Mouse (Mus musculus) gastrocnemius, postnatal 36 days (tissue): ENCODE data around the gene Zfp963. TPM values are rescaled to one million over a fixed set of nuclear protein-coding genes. Genes with fewer than 3 reads are reported as not detected.

Experiments used
- DNase-seq, 2 experiments: peaks; one replicate each; pipeline ENCODE4 v3.0.0; 2022
- intact Hi-C: fragments of 180-260 bp; cut with DNase I; formaldehyde crosslinking; loops from one replicate; pipeline ENCODE4 v1.15.1; 2025
- long read RNA-seq, 2 experiments: library from polyadenylated mRNA; stranded (forward); transcript quantifications; one replicate each; pipeline ENCODE4 v2.0.0; 2021
- total RNA-seq, 2 experiments: library from RNA; stranded (reverse); gene quantifications; 2 replicates each; pipeline ENCODE4 v1.2.3; 2021

The Zfp963 gene
- 1 to 10 TPM; 2.9 to 3.0 TPM for total RNA-seq
- long read RNA-seq, experiment 1, transcript Zfp963-201 (4 exons, 2,291 nt) = major isoform, 6 of 6 reads
- long read RNA-seq, experiment 1, partial matches to known transcripts = 0 of 6 reads
- long read RNA-seq, experiment 1, other reads (novel, unspliced or antisense) = 0 of 6 reads
- long read RNA-seq, experiment 2, partial matches to known transcripts = 0 of 2 reads
- long read RNA-seq, experiment 2, other reads (novel, unspliced or antisense) = 0 of 2 reads

DNA sequence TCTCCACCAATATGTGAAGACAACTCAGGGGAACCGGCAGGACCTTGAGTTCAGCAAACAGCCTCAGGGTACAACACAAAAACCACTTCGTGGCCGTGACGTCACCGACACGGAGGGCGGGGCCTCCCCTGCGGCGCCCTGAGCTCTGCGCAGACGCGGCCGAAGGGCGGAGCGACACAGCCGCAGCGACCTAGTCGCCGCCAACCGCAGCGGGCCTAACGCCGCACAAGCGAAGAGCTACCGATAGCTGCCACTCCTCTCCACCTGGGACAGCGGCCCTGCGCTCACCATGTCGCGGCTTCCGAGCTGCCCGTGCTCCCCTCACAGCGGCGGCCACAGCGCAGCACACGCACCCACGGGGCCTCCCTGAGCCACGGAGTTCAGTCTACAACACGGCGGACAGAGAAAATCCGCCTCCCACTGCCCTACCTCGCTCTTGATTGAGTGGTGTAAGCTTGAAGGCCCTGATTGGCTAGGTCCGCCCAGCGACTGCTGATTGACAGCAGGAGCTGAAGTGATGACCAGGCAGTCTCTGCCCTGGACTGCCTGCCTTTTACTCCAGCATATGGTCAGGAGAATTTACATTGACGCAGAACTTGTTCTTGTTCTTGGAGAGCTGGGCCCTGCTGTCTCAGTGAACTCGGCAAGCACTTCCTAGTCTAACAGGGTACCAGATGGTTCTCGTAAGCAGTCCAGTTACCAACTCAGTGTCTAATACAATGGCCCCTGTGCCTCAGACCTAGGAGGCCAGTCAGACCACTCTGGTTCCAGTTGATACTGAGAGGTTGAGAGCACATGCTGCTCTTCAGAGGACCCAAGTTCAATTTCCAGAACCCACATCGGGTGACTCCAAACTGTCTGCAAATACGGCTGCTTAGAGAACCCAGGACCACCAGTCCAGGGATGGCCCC is at the start of gene Zfp963:
Gene Zfp963 (minus strand): TSS at position 427 of the 911 bp plus-strand sequence.
- DNase-seq = peak; percentile 89 to 96
- intact Hi-C loops = loop anchor here (1.0 kb wide), 1 partner anchor 33 kb away; no protein-coding TSS in a partner anchor

- intact Hi-C loops = loop anchor here (10.0 kb wide), 1 partner anchor 144 kb away; the partner anchor contains the start of gene Zfp964
- DNase-seq = peak in 1 of 2 experiments; percentile 10
Measured at GRCm38 (mm10) chr8:69799261-69799660, 49.5 kb upstream of the Zfp963 start.

- DNase-seq = peak in 1 of 2 experiments; percentile 11
- intact Hi-C loops = loop anchor here (10.0 kb wide), 1 partner anchor 143 kb away; the partner anchor contains the start of gene Zfp964
Measured at GRCm38 (mm10) chr8:69797661-69798060, 47.9 kb upstream of the Zfp963 start.

GRCm38 (mm10) chr8:69796721-69797345 is 47.1 kb upstream of the Zfp963 start:
- intact Hi-C loops = loop anchor here (10.0 kb wide), 1 partner anchor 142 kb away; the partner anchor contains the start of gene Zfp964

GRCm38 (mm10) chr8:69794901-69795300 is 45.1 kb upstream of the Zfp963 start:
- intact Hi-C loops = loop anchor here (10.0 kb wide), 1 partner anchor 140 kb away; the partner anchor contains the start of gene Zfp964
- DNase-seq = no peak

More at GRCm38 (mm10) chr8:69796721-69797345, 47.1 kb upstream of the Zfp963 start:
- peak in 1 of 2 experiments; percentile 8 for DNase-seq

DNA sequence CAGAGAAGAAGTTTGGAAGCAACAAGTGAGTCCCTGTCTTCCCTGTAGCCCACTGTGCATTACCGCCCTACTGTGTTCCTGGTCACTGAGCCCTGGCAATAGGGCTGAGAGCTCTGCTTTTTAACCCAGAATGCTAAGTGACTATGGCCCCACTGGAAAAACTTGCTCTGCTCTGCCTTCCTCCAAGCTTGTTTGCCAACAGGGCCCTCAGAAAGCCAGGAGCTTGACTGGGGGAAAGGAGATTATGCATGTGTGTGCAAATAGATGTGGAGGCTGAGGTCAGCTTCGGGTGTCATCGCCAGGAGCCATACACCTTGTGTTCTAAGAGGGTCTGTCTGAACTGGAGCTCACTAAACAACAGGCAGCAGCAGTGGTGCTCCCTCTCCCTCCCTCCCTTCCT is 44.3 kb upstream of the Zfp963 start:
- peak in 1 of 2 experiments; percentile 7 for DNase-seq
- intact Hi-C loops = loop anchor here (10.0 kb wide), 1 partner anchor 139 kb away; the partner anchor contains the start of gene Zfp964

DNA sequence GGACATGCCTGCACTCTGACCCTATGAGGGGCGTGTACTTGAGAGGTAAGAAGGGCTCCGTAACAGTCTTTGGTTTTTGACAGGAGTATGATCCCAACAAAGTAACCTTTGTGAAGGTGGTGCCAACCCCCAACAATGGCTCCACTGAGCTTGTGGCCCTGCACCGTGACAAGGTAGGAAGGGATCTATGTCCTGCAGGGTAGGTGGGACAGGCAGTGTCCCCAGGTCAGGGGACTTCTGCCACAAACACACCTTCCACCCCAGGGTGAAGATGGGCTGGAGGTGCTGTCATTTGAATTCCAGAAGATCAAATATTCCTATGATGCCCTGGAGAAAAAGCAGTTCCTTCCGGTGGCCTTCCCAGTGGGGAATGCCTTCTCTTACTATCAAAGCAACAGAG is 43.9 kb upstream of the Zfp963 start:
- DNase-seq = no peak
- intact Hi-C loops = loop anchor here (10.0 kb wide), 1 partner anchor 139 kb away; the partner anchor contains the start of gene Zfp964

GRCm38 (mm10) chr8:69791415-69792068 is 41.8 kb upstream of the Zfp963 start:
- intact Hi-C loops = loop anchor here (10.0 kb wide), 1 partner anchor 137 kb away; the partner anchor contains the start of gene Zfp964
- no peak for DNase-seq

DNA sequence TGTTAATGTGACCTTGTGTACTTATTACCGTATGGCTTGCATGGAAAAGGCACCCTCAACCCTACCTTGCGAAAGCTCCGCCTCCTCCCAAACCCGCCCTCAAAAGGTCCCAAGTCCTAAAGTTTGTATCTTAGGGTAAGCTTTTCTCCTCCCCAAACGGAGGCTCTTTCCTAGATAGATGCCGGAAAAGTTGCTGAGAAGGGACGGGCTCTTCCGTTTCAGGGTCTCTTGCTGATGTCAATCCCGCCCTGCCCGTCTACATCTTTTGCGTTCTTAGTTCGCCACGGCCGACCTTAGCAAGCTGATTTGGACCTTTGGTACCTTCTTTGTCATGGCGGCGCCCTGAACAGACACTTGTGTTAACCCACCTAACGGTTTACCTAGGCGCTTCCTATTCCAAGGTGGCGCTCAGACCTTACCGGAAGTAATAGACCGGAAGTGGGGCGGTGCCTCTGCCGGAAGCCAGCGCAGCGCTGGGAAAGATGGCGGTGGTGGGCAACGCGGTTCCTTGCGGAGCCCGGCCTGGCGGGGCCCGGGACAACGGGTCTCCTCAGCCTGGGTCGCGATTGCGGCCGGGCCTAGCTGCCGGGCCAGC is 41.1 kb upstream of the Zfp963 start, which contains the start of the genes Atp13a1 and Zfp866:
Gene Atp13a1 (plus strand): TSS at position 391 of the 595 bp plus-strand sequence.
Gene Zfp866 (minus strand): TSS at position 406 of the 595 bp plus-strand sequence.
- intact Hi-C loops = loop anchor here (10.0 kb wide), 1 partner anchor 136 kb away; the partner anchor contains the start of gene Zfp964
- DNase-seq = peak; percentile 76 to 85

GRCm38 (mm10) chr8:69790364-69790763 is 40.6 kb upstream of the Zfp963 start:
- intact Hi-C loops = loop anchor here (10.0 kb wide), 1 partner anchor 136 kb away; the partner anchor contains the start of gene Zfp964
- peak in 1 of 2 experiments; percentile 8 for DNase-seq

- intact Hi-C loops = loop anchor here (10.0 kb wide), 1 partner anchor 135 kb away; the partner anchor contains the start of gene Zfp964
- DNase-seq = no peak
Measured at GRCm38 (mm10) chr8:69789731-69790130, 40.0 kb upstream of the Zfp963 start.

GRCm38 (mm10) chr8:69789105-69789504 is 39.3 kb upstream of the Zfp963 start:
- intact Hi-C loops = no loop called here

GRCm38 (mm10) chr8:69777111-69777510 is 27.3 kb upstream of the Zfp963 start:
- DNase-seq = no peak
- intact Hi-C loops = no loop called here

More at GRCm38 (mm10) chr8:69789105-69789504, 39.3 kb upstream of the Zfp963 start:
- DNase-seq = peak in 1 of 2 experiments; percentile 4

GRCm38 (mm10) chr8:69775149-69775534 is 25.4 kb upstream of the Zfp963 start:
- no peak for DNase-seq
- intact Hi-C loops = no loop called here

- intact Hi-C loops = no loop called here
- DNase-seq = peak; percentile 85
Measured at GRCm38 (mm10) chr8:69774503-69775148, 24.9 kb upstream of the Zfp963 start, which contains the start of gene Gm20422. Gene Gm20422 (minus strand): TSS chr8:69774886.

DNA sequence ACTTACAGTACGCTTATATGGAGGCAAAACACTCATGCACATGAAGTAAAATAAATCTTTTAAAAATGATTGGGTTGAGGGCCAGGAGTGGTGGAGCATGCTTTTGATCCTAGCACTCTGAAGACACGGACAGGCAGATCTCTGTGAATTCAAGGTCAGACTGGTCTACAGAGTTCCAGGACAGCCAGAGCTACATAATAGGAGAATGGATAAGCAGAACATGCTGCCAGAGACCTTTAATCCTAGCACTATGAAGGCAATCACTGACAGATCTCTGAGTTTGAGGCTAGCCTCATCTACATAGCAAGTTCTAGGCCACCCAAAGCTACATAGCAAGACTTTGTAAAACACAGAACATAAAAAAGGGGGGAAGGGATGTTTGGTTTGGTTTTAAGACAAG is 22.3 kb upstream of the Zfp963 start:
- DNase-seq = no peak
- intact Hi-C loops = no loop called here

GRCm38 (mm10) chr8:69771221-69771620 is 21.5 kb upstream of the Zfp963 start:
- intact Hi-C loops = no loop called here
- DNase-seq = no peak

DNA sequence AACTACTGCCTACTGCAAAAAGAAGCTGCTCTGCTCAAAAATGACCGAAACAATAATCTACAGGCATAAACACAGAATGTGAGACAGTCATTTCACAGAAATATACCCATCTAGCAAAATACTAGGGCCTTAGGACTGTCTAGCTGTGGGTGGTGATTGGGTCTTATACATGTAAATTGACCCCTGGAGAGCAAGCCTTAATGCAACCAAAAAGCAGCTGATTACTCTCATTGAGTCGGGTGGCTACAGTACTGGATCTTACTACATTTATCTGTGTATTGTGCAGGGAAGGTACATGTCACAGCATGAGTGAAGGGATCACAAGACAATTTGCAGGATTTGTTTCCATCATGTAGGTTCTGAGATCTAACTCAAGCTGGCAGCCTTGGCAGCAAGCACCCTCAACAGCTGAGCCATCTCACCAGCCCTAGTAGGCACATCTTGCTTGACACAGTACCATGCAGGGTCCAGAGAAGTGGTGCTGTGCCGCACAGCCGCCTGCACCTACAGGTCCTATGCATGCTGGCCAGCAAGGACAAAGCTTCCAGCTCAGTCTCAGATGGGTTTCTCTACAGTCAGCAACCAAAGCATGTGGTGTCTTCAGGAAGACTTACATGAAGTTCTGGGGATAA is 12.2 kb upstream of the Zfp963 start:
- intact Hi-C loops = no loop called here
- DNase-seq = no peak
